Mouse (Mus musculus) gastrocnemius, postnatal 10 days (tissue): ENCODE measurements around the gene Snx30. TPM values are rescaled to one million over a fixed set of nuclear protein-coding genes. Genes with fewer than 3 reads are reported as not detected.
A peak's percentile ranks its signal among the peaks of the same experiment; 100 is the strongest.

Experiments
- DNase-seq: peaks from one replicate; pipeline ENCODE4 v3.0.0; 2021; ENCODE audit warnings: mixed read lengths
- total RNA-seq, 2 experiments: library from RNA; stranded (reverse); gene quantifications; 2 replicates each; pipeline ENCODE4 v1.2.3; 2021

Gene Snx30
- total RNA-seq, 2 experiments from 2014 or later, result 5.9 to 10.8 TPM

DNA sequence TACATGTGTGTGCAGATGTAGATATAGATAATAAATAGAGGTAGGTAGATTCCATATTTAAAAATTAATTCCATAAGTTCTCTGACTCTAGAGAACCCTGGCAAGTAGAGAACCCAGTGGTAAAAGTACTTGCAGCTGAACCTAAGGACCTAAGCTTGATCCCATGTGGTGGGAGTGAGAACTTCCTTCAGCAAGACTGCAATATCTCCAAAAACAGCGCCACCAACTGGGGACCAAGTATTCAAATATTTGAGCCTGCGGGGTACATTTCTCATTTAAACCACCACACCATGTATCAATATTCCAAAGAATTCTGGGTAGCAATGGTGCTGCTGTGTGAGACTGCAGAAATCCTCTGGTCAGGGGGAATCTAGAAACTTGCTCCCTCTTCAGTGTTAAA, 11.5 kb upstream of the Snx30 start:
- no peak for DNase-seq

DNA sequence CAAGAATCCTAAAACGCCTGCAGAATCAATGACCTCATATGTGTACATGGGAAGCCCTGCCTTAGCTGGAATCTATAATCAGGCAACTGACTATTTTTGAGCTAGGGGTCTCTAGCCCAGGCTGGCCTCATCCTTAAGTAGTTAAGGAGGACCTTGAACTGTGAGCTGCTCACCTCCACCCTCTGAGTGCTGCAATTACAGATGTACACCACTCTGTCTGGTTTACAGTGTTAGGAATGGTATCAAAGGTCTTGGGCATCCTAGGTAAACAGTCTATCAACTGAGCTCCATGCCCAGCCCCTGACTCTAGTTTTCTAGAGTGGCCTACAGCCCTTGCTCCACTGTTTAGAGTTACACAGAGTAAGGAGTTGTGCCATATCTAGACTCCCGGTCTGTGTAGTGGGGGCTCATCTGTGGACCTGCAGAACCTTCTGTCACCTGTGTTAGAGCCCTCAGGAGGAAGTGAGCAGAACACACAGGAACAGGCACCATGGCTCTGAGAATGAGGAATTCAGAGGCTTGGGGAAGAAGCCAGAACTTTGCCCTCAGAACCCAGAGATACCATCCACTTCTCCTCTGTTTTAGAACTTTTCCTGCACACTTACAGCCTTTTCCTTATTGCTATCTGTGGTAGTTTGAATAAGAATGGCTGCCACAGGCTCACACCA, 9.7 kb upstream of the Snx30 start:
- DNase-seq, result no peak

DNA sequence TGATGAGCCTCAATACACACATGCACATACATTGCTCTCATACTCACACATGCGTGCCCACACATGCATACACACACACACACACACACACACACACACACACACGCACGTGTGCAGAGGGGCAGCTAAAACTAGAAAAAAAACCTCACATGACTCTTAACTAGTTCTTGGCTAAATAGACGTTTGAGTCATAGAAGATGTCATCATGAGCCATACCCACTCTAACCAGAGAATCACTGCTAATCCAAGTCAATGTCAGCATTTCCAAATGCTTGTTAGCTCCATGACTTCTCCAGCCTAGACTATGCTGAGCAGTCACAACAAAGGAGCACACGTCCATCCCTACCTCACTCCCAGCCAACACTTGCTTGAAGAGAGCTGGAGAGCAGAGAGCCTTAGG, 5.5 kb upstream of the Snx30 start:
- no peak for DNase-seq

DNA sequence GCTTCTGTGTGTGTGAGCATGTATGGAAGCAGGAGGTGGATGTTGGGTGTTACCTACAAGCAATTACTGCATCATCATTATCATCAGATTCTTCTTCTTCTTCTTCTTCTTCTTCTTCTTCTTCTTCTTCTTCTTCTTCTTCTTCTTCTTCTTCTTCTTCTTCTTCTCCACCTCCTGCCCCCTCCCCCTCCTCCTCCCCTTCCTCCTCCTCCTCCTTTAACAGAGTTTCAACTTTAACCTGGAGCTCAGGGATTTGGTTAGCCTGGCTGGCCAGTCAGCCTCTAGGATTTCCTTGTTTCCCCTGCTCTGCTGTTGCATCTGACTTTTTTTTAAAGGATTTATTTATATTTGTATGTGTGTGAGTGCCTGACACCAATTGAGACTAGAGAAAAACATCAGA, 4.2 kb upstream of the Snx30 start, which contains the start of gene Inip:
Inip (minus strand) TSS at position 101 of the 400 bp plus-strand sequence.
- DNase-seq, result no peak

DNA sequence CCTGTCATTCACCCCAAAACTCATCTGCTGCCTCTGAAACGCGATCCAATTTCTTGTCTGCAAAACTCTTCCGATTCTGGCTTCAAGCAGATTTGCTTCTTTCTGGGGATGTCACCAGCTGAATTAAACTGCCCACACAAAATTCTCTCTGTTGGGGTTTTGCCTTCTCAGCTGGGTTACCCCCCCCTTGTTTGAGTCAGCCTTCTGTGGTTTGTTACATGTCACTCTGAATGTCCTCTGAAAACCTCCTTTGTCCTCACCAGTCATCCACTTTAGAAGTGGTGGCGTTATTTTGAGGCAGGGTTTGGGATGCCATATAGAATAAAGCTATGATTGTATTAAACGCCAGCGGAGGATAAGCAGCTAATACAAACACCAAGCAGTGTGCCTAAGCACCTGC, 3.5 kb upstream of the Snx30 start:
- DNase-seq, result no peak

- DNase-seq, result no peak
These were observed 2.8 kb upstream of the Snx30 start for GRCm38 (mm10) chr4:59802792-59803191.

DNA sequence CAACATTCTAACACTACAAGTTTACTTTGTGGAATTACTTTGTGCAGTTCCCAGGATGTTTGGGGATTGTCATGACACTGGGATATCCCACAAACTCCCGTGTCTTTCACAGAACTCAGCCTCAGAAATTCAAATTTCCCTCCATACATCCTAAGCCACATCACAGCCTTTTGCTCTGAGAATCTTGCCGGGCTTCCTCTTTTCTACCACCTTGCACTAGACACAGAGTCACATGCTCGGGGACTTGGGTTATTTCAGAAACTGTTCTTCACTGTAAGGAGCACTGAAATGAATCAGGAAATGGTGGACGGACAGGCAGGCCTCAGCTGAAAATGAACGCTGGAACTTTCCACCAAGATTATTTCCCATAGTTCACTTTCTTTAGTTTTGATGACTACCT, 2.3 kb upstream of the Snx30 start:
- no peak for DNase-seq

- DNase-seq, result no peak
These were observed 886 bp upstream of the Snx30 start for GRCm38 (mm10) chr4:59804754-59805153.

- DNase-seq, result peak; percentile 48
These were observed 583 bp downstream of the Snx30 start for GRCm38 (mm10) chr4:59805968-59806878.

- DNase-seq, result no peak
These were observed 1.2 kb downstream of the Snx30 start for GRCm38 (mm10) chr4:59806879-59807195.

- DNase-seq, result no peak
These were observed 1.9 kb downstream of the Snx30 start for GRCm38 (mm10) chr4:59807521-59807920.

GRCm38 (mm10) chr4:59808396-59808795, 2.8 kb downstream of the Snx30 start:
- DNase-seq, result no peak

- DNase-seq, result no peak
These were observed 8.5 kb downstream of the Snx30 start for GRCm38 (mm10) chr4:59814094-59814493.

DNA sequence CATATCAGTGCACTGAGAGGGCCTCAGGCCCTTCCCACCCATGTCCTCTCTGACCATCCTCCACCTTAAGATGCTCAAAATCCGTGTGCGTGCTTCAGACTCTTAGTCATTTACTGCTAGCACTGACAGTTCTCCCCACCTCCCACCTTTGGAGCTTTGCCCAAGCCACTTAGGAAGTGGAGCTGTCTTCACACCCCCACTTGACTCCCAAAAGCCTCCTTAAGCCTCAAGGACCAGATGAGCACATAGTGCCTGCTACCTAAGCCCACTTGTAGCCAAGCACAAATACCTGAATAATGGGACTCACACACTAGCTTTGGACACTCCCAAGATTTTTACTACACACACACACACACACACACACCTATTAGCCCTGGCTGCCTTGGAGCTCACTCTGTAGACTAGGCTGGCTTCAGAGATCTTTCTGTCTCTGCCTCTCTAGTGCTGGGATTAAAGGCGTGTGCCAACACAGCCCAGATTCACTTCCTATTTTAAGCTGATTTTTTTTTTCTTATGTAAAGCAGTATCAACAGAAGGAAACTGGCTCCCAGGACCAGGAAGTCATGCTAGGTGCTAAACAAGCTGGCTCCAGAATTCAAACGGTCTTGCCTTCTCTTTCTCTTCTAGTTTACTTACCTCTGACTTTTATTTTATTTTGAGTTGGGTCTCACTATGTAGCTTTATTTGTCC, 9.6 kb downstream of the Snx30 start:
- no peak for DNase-seq

DNA sequence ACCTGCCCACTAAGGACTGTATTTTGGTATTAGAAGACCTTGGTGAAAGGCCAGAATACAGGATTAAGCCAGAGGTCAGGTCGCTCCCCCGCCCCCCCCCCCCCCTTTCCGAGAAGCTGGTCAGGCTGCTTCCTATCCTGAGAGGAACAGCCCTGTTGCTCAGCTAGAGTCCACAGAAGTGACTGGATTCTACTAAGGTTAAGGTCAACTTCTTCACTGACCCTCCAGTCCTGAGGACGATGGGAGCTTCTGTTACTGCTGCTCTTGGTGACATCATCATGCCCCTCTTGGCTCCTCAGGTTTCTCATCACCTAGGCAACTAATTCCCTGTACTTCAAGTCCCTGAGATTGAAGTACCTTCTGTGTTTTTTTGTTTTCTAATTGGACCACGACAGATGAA, 10.4 kb downstream of the Snx30 start:
- no peak for DNase-seq

DNA sequence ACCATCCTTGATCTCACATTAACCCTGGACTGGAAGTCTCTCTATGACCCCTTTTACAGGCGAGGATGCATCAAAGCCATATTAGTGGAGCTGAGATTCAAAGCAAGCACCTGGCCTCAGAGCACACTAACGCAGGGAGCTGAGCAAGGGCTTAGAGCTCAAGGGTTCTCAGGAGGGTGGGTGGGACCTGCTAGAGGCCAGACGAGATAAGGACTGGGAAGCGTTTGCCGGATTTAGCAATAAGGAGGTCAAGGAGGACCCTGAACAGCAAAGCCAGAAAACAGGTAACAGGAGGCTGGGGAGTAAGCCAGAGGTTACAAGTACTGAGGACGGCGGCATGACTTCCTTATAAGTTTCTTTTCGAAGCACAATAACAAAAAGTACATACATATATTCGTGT, 10.8 kb downstream of the Snx30 start:
- no peak for DNase-seq

- DNase-seq, result no peak
These were observed 12.2 kb downstream of the Snx30 start for GRCm38 (mm10) chr4:59817790-59818189.

GRCm38 (mm10) chr4:59818498-59818897, 12.9 kb downstream of the Snx30 start:
- no peak for DNase-seq

DNA sequence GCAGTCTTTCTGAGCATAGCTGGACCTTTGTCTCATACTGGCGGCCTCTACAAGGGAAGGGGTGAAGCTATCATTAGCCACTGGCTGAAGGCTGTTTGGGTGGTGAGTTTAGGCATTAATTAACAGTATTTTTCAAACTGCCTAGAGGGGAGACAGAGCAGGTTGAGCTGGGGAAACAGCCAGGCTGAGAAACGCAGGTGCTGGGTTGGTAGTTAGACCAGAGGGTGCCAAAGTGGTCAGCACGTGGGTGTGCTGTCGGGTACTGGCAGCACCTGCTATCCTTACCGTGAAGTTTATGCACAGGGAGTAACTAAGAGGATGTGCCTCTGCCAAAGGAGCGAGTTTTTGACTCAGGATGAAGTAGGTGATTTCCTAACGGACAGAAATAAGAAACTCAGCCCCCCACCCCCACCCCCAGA, 13.4 kb downstream of the Snx30 start:
- DNase-seq, result no peak

GRCm38 (mm10) chr4:59819477-59820022, 13.9 kb downstream of the Snx30 start:
- DNase-seq, result no peak

DNA sequence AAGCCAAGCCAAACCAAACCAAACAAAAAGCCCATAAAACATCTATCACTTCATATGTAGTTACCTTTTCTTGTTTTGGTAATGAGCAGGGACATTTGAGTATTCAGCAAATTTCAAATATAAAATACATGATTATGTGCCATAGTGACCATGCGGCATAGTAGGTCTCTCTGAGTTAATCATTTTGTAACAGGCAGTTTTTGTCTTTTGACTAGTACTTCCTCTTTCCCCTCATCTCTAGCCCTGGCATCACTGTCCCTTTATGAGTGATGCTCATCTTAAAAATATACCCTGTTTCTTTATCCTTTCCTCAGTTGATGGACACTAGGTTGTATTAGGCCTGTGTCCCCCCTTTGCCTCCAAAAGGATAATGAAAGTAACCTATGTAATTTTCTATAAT, 15.9 kb downstream of the Snx30 start:
- no peak for DNase-seq

DNA sequence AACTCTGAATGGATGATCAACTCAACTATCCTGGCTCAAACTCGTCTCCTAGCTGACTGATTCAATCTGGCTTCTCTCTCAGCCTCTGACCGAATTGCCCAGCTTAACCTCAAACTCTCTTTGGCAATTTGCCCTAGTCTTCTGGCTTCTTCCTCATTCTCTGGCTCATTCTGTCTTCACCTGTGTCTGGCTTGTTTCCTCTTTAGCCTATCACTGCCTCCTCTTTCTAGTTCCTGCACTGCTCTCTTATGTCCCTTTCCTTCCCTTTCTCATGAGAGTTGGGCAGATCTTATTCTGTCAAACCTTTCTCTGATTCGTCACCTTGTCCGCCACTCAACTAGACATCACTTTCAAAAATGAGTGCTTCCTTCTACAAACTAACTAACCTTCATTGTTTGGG, 16.5 kb downstream of the Snx30 start:
- DNase-seq, result no peak

- DNase-seq, result peak; percentile 22
These were observed 17.8 kb downstream of the Snx30 start for GRCm38 (mm10) chr4:59823470-59823869.
